Mouse (Mus musculus) C2C12 (cell line): ENCODE results near the gene Unc5cl. TPM values are rescaled to one million over a fixed set of nuclear protein-coding genes. Genes with fewer than 3 reads are reported as not detected.

Experiments
- H3K27me3 ChIP-seq: one replicate; pipeline ENCODE4 v1.6.1; 2011; ENCODE audit not compliant: control insufficient read depth, insufficient read depth, insufficient read length
- H3K36me3 ChIP-seq: one replicate; pipeline ENCODE4 v1.6.1; 2011; ENCODE audit not compliant: control insufficient read depth, insufficient read depth
- H3K4me3 ChIP-seq: one replicate; pipeline ENCODE4 v1.5.1; 2011; ENCODE audit warnings: mild to moderate bottlenecking, control low read depth; ENCODE audit not compliant: poor library complexity, insufficient read depth, severe bottlenecking
- H3K79me2 ChIP-seq: one replicate; pipeline ENCODE4 v1.6.1; 2011; ENCODE audit not compliant: control insufficient read depth, insufficient read depth
- H3K79me3 ChIP-seq: one replicate; pipeline ENCODE4 v1.6.1; 2011; ENCODE audit warnings: low read depth, control low read depth
- H3ac ChIP-seq: one replicate; pipeline ENCODE3; 2011; ENCODE audit warnings: low read depth; ENCODE audit not compliant: control insufficient read depth, insufficient read length
- CEBPB ChIP-seq: IDR thresholded peaks from one replicate; pipeline ENCODE4 v1.6.1; 2011; ENCODE audit warnings: low read depth, mild to moderate bottlenecking, control low read depth, moderate library complexity
- CTCF ChIP-seq: IDR thresholded peaks from one replicate; pipeline ENCODE4 v1.5.1; 2011; ENCODE audit not compliant: control insufficient read depth, insufficient read depth, insufficient read length
- FOSL1 ChIP-seq: IDR thresholded peaks from one replicate; pipeline ENCODE4 v1.8.0; 2011; ENCODE audit warnings: mild to moderate bottlenecking, low read length; ENCODE audit not compliant: poor library complexity, insufficient read depth, severe bottlenecking
- MAX ChIP-seq: IDR thresholded peaks from one replicate; pipeline ENCODE4 v1.6.1; 2011; ENCODE audit warnings: mild to moderate bottlenecking, control low read depth
- MYOD1 ChIP-seq: IDR thresholded peaks from one replicate; pipeline ENCODE4 v1.6.1; 2011; ENCODE audit warnings: low read depth; ENCODE audit not compliant: control insufficient read depth, insufficient read length
- MYOG ChIP-seq: IDR thresholded peaks from one replicate; pipeline ENCODE4 v1.6.1; 2011; ENCODE audit not compliant: control insufficient read depth, insufficient read length; ENCODE audit errors: extremely low read depth
- USF1 ChIP-seq: IDR thresholded peaks from one replicate; pipeline ENCODE4 v1.6.1; 2011; ENCODE audit warnings: low read depth, mild to moderate bottlenecking, control low read depth, moderate library complexity
- polyA plus RNA-seq: library from polyadenylated mRNA; unstranded; fragments of >200 nt; fragmentation: generic; extraction: Trizol; gene quantifications from one replicate; pipeline ENCODE4 v1.2.1, GENCODE M21; 2012; ENCODE audit warnings: missing spikeins

Unc5cl gene
- polyA plus RNA-seq, 1 experiment, result not detected

DNA sequence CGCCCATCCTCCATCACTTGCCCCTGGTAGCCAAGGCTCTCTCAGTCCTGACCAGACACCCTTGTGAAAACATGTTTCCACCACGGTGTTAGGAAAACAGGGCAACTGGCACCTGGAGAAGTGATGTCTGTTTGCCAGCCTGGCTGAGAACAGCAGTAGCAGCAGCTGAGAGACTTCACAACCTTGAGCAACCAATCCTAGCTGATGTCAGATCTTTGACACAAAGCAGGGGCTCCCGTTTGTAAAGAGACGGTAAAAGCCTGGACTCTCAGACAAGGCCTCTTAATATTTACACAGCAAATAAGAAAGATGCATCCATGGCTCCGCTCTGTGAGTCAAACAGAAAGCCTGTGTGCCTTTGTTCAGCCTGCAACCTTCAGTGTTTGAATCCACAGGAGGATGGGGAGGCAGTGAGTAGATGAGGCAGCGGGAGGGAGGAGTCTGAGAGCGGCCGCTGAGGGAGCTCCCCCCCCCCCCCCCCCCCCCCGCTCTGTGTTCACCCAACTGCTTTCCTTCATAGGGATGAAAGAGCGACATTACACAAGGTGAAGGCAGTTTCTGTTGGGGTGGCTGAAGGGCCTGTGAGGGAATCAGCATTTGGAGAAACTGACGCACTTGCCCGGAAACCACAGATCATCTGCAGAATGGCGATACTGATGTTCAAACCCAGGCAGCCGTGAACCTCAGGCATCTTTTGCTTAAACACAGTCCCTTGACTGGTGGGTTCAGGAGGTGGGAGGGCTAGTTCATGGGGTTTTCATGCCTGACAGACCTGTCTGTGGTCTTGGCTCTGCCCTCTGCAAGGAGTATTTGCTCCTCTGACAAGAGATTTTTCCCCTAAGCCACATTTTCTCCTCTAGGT, 79.4 kb downstream of the Unc5cl start:
- Histone ChIP-seq H3ac (no peak overlapping the region), H3K79me2 (no peaks in the 10 kb centered on the region), H3K4me3 (no peak overlapping the region), H3K36me3 (no peaks in the 10 kb centered on the region), H3K79me3 (no peaks in the 10 kb centered on the region), H3K27me3 (no peaks in the 10 kb centered on the region)
- TF ChIP-seq USF1 (no peak), FOSL1 (no peak), MAX (no peak), CEBPB (no peak), MYOD1 (no peak), MYOG (no peak), CTCF (no peak)

DNA sequence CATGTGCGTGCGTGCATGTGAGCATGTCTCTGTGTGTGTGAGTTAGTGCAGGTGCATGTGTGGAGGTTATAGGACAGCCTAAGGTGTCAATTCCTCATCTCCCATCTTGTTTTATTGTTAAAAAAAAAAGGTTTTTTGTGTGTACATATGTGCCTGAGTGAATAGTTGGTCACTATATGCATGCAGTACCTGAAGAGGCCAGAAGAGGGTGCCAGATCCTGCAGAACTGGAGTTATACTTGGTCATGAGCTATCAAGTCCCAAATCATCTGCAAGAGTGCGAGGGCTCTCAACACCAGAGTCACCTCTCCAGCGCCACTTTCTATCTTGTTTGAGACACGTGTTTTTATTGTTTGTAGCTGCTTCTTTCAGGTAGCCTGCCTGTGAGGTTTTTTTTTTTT, 83.6 kb downstream of the Unc5cl start:
- Histone ChIP-seq H3K79me2 (no peaks in the 10 kb centered on the region), H3K79me3 (no peaks in the 10 kb centered on the region), H3ac (no peak overlapping the region), H3K27me3 (no peaks in the 10 kb centered on the region), H3K4me3 (no peak overlapping the region), H3K36me3 (no peaks in the 10 kb centered on the region)
- TF ChIP-seq MYOG (no peak), USF1 (no peak), MAX (no peak), CTCF (no peak), FOSL1 (no peak)

DNA sequence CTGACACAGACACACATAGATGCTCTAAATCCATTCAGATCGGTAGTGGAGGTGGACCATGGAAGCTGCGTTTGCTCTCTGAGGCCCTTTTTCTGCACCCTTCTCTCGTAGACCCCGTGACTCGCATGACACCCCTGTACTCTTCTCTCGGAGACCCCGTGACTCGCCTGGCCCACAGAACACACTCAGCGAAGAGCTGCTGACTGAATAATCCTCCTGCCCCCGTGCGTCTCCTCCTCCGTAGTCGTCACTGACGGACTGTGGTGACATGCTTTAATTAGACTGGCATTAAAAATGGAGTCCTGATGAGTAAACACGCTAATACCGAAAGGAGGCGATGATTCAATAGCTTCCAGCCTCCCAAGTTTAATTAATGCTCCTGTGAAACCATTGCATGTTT, 84.6 kb downstream of the Unc5cl start:
- no peaks in the 10 kb centered on the region for H3K27me3 ChIP-seq
- TF ChIP-seq USF1, result no peak
- no peaks in the 10 kb centered on the region for H3K79me2 ChIP-seq
- H3K36me3 ChIP-seq, result no peaks in the 10 kb centered on the region
- no peaks in the 10 kb centered on the region for H3K79me3 ChIP-seq
- no peak overlapping the region for H3ac ChIP-seq
- H3K4me3 ChIP-seq, result no peak overlapping the region

DNA sequence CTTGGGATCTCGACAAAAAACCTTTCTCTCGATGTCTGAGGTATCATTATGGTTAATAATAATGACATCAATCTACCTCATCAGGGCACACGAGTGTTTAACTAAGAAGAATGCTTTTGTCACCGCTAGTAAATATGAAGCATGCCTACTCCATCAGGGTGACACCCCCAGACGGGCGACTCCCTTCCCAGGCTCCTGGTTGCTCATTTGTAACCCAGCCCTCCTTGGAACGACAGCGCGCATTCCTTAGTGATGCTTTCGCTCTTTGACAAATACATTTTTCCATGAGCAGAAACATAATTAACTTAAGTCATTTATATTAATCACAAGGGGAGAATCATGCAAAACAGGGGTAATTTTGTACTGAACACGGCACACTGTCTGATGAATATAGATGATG, 88.0 kb downstream of the Unc5cl start:
- Histone ChIP-seq H3K79me3 (no peaks in the 10 kb centered on the region), H3ac (no peak overlapping the region), H3K4me3 (no peak overlapping the region), H3K79me2 (no peaks in the 10 kb centered on the region), H3K27me3 (no peaks in the 10 kb centered on the region), H3K36me3 (no peaks in the 10 kb centered on the region)
- TF ChIP-seq USF1, result no peak
- TF ChIP-seq CTCF, result no peak
- TF ChIP-seq CEBPB, result no peak
- TF ChIP-seq MAX, result no peak
- no peak for TF ChIP-seq MYOD1
- no peak for TF ChIP-seq FOSL1
- TF ChIP-seq MYOG, result no peak

DNA sequence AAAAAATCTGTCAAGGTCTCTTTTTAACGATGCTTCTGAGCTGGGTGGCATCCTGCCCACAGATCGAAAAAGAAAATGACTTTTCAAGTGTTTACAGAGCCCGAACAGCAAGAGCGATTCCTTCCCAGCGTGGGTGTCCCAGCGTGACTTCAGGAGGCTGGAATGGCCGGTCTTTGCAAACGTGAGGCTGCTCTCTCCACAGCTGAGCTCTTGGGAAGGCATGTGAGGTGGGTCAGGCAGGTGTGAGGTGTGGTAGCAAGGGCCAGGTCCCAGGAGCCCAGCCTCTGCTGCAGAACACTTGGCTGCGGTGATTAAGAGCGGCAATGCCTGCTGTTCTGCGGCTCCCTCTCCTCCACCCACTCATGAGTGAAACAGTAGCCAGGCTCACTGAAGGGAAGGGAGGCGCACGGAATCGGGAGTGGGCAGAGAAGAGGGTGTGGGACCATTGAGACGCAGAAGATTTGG, 88.6 kb downstream of the Unc5cl start:
- no peak overlapping the region for H3K4me3 ChIP-seq
- H3ac ChIP-seq, result no peak overlapping the region
- H3K36me3 ChIP-seq, result no peaks in the 10 kb centered on the region
- no peaks in the 10 kb centered on the region for H3K79me2 ChIP-seq
- H3K79me3 ChIP-seq, result no peaks in the 10 kb centered on the region
- no peak for TF ChIP-seq MYOG
- TF ChIP-seq CTCF, result no peak
- no peak for TF ChIP-seq MAX
- TF ChIP-seq MYOD1, result no peak
- no peak for TF ChIP-seq USF1
- no peak for TF ChIP-seq CEBPB
- no peak for TF ChIP-seq FOSL1
- no peaks in the 10 kb centered on the region for H3K27me3 ChIP-seq

DNA sequence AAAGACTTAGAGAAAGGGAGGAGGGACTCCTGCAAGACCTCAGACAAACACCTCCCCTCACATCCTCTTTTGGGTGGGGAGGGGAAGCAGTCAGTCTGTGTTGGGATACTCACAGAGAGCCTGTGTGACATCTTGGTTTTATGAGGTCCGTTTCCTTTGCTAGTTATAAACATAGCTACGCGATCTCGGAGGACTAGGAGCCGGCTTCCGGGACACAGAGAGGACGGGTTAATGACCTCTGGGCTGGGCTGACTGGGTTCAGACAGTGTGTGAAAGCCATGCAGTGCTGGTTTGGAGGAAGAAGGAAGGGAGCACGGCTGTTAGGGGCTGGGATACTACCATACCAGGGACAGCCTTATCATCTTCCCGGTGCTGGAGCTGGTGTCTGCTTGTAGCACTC, 90.0 kb downstream of the Unc5cl start:
- no peaks in the 10 kb centered on the region for H3K79me2 ChIP-seq
- H3K79me3 ChIP-seq, result no peaks in the 10 kb centered on the region
- H3K36me3 ChIP-seq, result no peaks in the 10 kb centered on the region
- no peak overlapping the region for H3K4me3 ChIP-seq
- no peak for TF ChIP-seq CTCF
- TF ChIP-seq MYOG, result no peak
- TF ChIP-seq USF1, result no peak
- TF ChIP-seq CEBPB, result no peak
- TF ChIP-seq MAX, result no peak
- TF ChIP-seq MYOD1, result no peak
- TF ChIP-seq FOSL1, result no peak
- H3ac ChIP-seq, result no peak overlapping the region
- H3K27me3 ChIP-seq, result no peaks in the 10 kb centered on the region

DNA sequence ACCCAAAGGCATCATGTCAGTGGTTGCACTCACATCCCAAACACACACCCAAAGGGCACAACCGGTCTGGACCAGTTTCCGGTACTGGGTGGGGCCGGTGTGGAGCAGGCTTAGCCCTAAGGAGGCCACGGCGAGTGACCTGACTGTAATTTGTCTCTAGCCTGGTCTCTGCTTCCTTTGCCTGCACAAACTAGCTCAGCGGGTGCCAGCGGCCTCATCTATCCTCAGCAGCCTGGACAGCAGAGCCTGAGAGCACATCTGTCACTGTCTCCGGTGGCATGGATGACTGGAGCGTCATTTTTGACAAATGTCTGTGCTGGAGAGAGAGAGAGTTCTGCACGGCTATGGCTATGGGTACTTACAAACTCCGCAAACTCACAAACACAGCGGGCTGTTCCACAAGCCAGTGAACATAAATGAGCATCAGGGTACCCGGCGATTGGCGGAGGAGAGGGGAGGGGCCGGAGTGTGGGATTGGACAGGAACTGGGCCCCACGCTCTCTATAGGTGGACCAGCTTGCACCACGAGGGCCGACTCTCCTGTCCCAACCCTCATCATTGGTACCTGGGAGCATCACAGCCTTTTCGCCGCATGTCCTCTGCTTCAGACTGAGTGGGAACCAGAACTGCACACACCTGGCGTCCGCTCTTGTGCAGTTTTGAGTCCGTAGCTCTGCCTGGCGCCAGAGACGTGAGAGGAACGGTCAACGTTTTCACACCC, 90.7 kb downstream of the Unc5cl start:
- no peak for TF ChIP-seq FOSL1
- no peak for TF ChIP-seq CTCF
- TF ChIP-seq MAX, result no peak
- no peak for TF ChIP-seq USF1
- no peak for TF ChIP-seq CEBPB
- no peaks in the 10 kb centered on the region for H3K36me3 ChIP-seq
- no peaks in the 10 kb centered on the region for H3K79me3 ChIP-seq
- no peaks in the 10 kb centered on the region for H3K27me3 ChIP-seq
- no peaks in the 10 kb centered on the region for H3K79me2 ChIP-seq
- no peak overlapping the region for H3ac ChIP-seq
- H3K4me3 ChIP-seq, result no peak overlapping the region
